Mouse (Mus musculus): ENCODE results near the gene Zfpl1.
A peak's percentile ranks its signal among the peaks of the same experiment; 100 is the strongest.

Zfpl1 gene

DNA sequence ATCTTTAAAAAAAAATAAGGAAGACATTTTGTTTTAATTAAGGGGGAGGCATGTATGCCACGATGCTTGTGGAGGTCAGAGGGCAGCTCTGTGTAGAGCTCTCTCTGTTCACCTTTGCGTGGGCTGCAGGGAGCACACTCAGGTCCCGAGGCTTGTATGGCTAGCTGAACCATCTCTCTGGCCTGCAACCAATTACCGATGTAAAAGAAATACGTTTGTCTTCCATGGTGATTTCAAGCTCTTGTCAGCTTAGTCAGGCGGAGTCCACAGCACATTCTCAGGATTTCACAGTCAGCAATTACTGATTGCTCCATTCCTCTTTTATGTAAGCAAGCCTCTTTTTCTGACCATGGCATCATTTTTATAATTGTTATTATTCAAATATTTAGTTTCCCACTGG is 16.4 kb upstream of the Zfpl1 start:
- DNase-seq (ENCODE audit: extremely low read depth, insufficient read length, low spot score): no peak

DNA sequence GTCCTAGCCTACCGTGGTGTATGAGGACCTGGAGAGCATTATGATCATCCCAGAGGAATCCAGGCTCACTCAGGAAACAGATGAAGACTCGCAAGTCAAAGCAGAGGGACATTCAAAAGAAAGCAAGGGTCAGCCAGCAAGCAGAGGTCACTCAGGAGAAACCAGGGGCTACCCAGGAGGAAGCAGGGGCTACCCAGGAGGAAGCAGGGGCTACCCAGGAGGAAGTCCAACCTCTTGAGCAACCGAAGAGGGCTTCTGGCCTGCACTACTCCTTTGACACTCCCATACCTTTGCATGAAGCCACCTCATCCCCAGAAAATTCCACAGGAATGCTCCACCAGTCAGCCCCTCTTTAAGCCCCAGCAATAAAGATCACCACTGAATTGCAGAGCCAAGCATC is 13.1 kb upstream of the Zfpl1 start:
- DNase-seq (ENCODE audit: extremely low read depth, insufficient read length, low spot score): no peak

- DNase-seq (ENCODE audit: extremely low read depth, insufficient read length, low spot score): no peak
These were observed 9.4 kb upstream of the Zfpl1 start, which contains the start of gene AC131692.1 for GRCm38 (mm10) chr19:6094119-6094518. AC131692.1 (plus strand) TSS chr19:6094419.

DNA sequence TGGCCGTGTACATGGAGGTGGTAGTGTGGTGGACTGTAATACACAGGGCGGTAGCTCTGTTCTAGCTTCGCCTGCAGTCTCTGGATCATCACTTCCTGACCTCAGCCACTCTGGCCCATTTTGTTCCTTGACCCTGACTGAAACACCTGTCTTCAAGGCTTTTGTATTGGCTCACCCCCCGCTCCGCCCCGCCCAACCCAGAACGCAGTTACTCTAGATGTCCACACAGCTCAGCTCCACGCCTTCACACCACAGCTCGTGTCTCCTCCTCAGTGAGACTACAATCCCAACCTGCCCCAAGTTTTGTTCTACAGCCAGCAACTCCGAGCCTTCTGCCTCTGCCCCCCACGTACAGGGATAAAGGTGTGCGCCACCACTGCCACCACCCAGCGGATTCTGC is 4.1 kb upstream of the Zfpl1 start:
- no peak for DNase-seq (ENCODE audit: extremely low read depth, insufficient read length, low spot score)

- DNase-seq (ENCODE audit: extremely low read depth, insufficient read length, low spot score): peak; percentile 68
These were observed 692 bp upstream of the Zfpl1 start for GRCm38 (mm10) chr19:6085417-6085879.

- no peak for DNase-seq (ENCODE audit: extremely low read depth, insufficient read length, low spot score)
These were observed 2.6 kb downstream of the Zfpl1 start, which contains the start of gene Gm28374 for GRCm38 (mm10) chr19:6082156-6082555. Gm28374 (minus strand) TSS chr19:6082256.

GRCm38 (mm10) chr19:6079983-6080480 is 4.7 kb downstream of the Zfpl1 start, which contains the start of gene Tmem262:
Tmem262 (plus strand) TSS chr19:6080033.
- no peak for DNase-seq (ENCODE audit: extremely low read depth, insufficient read length, low spot score)

DNA sequence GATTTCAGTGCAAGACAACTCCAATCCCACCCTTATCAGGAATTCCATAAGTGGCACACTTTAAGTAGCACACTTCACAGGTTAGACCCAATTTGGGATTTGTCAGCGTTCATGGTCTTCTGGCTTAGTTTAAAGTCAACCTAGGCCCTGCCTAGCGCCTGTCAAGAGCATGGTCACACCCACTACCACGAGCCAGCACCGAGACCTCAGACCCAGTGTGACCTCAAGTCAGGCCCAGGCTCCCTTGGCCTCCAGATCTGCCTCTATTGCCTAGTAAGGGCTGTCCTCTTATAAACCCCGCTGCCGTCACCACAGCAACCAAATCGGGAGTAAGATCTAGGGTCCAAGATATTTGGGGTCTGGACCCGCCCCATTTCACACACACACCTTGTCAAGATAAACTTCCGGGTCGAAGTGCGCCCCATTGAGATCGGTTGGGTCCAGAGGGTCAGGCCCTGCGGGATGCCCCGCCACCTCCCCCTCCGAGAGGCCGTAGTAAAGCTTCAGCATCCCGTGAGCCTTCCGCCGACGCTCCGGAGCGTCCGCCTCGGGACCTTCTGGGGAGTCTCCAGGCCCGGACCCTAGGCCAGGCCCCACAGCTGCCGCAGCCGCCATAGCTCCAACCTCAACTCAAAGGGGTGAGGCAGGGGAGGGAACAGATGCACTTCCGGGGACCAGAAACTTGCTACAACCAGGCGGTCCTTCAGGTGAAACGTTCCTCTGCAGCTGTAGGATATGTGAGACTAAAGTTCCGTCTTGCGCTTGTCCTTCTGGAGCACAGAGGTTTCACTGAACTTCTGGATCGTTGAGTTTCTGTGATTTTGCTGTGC is 8.0 kb downstream of the Zfpl1 start, which contains the start of gene Vps51:
TSS of gene Vps51 (minus strand) at position 668 of the 830 bp plus-strand sequence.
- DNase-seq (ENCODE audit: extremely low read depth, insufficient read length, low spot score): peak; percentile 92

- no peak for DNase-seq (ENCODE audit: extremely low read depth, insufficient read length, low spot score)
These were observed 10.9 kb downstream of the Zfpl1 start for GRCm38 (mm10) chr19:6073889-6074288.

- DNase-seq (ENCODE audit: extremely low read depth, insufficient read length, low spot score): no peak
These were observed 13.5 kb downstream of the Zfpl1 start for GRCm38 (mm10) chr19:6071261-6071660.

DNA sequence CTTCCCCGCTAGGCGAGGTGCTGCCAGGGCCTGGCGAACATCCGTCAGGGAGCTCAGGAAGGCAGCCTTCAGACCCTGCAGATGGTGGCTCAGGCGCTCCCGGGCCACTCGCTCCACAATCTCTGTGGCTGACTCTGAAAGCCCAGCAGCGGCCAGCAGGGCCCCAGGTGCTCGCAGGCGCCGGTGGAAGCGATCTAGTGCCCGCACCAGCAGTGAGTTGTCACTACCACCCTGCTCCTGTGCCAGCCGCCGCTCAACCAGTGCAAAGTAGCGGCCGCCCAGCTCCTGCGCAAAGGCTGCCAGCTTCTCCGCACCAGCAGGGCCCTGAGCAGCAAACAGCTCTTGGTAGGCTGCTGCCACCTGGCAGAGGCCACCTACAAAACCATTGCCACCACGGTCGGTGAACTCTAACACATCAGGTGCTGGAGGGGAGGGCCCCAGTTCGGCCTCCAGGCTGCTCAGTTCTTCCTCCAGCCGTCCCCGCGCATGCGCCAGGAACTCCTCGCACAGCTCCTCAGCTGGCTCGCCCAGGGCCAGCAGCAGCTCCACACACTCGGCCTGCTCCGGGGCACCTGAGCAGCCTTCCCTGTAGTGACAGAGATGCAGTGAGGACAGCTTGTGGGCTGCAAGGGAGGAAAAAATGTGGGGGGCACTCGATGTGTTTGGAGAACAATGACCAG is 14.0 kb downstream of the Zfpl1 start:
- no peak for DNase-seq (ENCODE audit: extremely low read depth, insufficient read length, low spot score)

DNA sequence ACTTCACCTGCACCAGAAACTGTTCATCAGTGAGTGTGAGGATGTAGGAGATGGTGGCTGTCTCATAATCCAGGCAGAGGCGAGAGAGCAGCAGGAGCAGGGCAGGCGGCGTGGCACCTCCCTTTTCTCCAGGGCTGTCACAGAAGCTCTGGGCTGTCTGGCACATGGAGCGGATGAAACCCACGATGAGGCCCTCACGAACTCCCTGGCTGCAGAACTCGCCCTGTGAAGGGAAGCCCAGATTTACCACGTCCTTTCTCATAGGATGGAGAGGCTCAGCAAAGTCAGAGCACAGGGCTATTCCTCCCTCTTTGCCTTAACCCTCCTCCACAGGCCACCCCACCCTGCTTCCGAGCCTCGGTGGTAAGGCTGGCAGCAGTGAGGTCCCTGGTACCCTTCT is 14.9 kb downstream of the Zfpl1 start:
- no peak for DNase-seq (ENCODE audit: extremely low read depth, insufficient read length, low spot score)

GRCm38 (mm10) chr19:6068951-6069350 is 15.8 kb downstream of the Zfpl1 start:
- no peak for DNase-seq (ENCODE audit: extremely low read depth, insufficient read length, low spot score)

DNA sequence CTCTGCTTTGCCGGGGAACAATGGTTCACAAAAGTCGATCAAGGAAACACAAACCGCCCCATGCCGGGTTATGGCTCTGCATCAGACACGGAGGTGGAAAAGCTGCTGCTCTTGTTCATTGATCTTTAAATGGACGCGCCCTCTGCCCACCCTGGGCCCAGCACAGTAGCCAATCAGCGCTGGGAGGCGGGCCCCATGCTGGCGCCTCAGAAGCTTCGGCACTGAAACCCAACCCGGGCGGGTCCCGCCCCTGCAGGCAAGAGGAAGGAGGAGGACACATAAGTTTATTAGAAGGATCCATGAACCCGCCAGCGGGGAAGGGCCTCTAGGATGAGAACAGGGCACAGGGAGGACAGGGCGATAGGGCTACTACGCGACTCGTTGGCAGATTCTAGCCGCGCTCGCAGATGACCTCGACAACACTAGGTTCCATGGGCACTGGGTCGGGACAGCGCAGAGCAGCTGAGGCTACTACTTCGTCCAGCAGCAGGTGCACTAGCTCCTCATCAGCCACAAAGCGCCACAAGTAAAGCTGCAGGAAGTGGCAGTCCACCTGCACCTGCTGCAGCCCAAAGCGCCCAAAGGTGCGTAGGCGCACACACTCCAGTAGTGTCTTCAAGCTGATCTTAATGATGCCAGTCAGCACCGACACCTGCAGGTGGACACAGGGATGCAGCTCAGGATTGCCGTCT is 16.9 kb downstream of the Zfpl1 start, which contains the start of gene Tm7sf2:
TSS of gene Tm7sf2 (minus strand) at position 650 of the 692 bp plus-strand sequence.
- DNase-seq (ENCODE audit: extremely low read depth, insufficient read length, low spot score): peak; percentile 79

DNA sequence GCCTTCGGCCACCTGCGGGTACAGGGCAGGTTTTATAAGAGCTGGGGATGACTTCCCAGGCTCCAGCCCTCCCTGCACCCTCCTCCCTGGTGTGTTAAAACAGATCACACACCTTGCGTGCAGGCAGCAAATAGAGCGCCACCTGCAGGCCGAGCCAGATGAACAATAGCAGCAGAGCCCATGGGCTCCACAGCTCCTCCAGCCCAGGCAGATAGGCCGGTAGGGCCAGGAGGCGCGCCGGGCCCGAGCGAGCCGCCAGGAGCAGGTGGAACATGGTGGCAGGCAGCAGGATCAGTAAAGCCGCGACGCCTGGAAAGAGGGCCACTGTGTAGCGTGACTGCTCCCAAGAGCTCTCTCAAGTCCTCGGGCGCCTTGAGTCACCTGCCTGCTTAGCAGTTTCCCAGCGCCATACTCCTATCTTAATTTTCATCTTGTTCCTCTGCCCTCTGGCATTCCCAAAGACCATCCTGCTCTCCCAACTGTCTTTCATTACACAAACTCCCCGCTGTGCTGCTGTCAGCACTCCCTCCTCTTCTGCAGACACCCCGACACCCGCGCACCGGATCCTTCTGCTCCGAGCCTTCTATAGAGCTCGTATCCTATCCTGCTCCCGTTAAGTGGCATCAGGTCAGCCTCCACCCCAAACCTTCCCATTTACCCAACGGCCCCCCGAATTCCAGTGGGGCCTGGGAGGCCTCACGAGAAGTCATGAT is 17.6 kb downstream of the Zfpl1 start:
- peak; percentile 78 for DNase-seq (ENCODE audit: extremely low read depth, insufficient read length, low spot score)

- DNase-seq (ENCODE audit: extremely low read depth, insufficient read length, low spot score): no peak
These were observed 18.2 kb downstream of the Zfpl1 start for GRCm38 (mm10) chr19:6066571-6066970.

DNA sequence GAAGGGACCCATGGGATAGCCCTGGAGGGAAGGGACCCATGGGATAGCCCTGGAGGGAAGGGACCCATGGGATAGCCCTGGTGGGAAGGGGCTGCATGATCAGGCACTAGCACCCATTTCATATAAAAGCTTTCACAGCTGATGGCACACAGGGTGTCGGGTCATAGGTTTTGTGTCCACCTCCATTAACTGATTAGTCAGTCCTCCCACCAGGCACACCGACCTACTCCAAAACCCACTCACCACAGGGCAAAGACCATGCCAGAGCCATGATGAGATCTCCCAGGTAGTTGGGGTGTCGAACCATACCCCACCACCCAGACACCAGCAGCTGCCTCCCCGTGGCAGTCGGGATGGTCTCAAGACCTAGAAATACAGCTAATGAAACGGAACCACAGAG is 21.7 kb downstream of the Zfpl1 start:
- DNase-seq (ENCODE audit: extremely low read depth, insufficient read length, low spot score): no peak

DNA sequence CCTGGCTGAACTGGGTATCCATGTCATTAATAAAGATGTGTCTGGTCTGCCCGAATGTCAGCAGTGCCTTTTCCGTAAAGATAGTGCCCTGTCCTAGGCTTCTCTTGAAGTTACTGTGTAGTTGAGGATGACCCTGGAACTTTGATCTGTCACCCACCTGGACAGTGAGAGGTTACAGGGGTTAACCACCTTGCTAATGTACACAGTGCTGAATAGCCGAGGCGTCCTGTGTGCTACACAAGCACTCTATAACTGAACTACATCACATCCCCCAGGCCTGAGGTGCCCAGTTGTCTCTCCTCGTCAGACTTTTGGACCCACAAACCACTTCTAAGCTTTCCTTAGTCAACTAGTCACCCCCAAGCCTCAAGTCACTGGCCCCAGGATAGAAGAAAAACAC is 22.3 kb downstream of the Zfpl1 start:
- DNase-seq (ENCODE audit: extremely low read depth, insufficient read length, low spot score): no peak

- peak; percentile 65 for DNase-seq (ENCODE audit: extremely low read depth, insufficient read length, low spot score)
These were observed 23.0 kb downstream of the Zfpl1 start for GRCm38 (mm10) chr19:6061641-6062302.
